Mouse (Mus musculus): Measurements from ENCODE around the gene Ube2o.
A peak's percentile ranks its signal among the peaks of the same experiment; 100 is the strongest.

DNA sequence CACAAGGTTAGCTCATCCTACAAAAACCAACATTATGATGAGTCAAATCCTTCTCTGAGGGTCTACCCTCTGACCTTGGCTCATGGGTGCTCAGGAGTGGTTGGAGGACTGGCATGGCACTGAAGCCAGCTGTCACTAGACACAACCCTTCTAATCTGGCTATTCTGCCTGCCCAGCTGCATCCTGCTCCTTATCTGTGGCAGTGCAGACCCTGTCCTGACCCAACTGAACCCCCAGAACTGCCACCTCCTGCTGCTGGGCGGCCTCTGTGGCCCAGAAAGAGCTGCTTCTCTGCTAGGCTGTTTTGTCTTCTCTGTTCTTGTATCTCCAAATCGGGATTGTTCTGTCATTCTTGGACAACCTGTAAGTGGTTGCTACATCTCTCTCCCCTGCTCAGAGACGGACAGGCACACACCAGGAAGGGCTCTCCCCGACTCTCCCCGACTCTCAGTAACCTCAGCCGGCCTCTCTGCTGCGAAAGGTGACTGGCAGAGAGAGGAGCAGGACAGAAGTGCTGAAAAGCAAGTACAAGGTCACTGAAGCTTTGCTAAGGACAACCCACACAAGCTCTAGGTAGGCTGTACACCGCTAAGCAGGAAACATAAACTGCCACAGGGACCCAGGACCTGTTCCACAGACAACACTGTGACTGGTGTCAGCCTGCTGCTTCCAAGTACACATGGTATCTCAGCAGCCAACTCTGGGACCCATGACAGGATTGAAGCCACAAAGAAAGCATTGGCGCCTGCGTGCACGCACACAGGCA, 31.8 kb downstream of the Ube2o start:
- TF ChIP-seq GATA1 (IDR thresholded peaks at IDR 0.05; ENCODE audit: low read length) (peak; percentile 90), TAL1 (IDR thresholded peaks at IDR 0.05; ENCODE audit: low read length) (peak; percentile 94)

All from erythroblast, embryonic 14.5 days (primary cell).